Mouse (Mus musculus): ENCODE measurements at regions not wholly inside any gene's neighbourhood (a gene's known extent, or its start where the extent isn't known, plus 50 kb on each side); places are given as distances from the start of the nearest gene placed in this dataset.

GRCm38 (mm10) chr5:43139813-43140212, 93.2 kb upstream of the Cpeb2 start:
- no peak overlapping the region for H3K9ac ChIP-seq
- no peak overlapping the region for H3K27ac ChIP-seq (ENCODE audit: poor library complexity, severe bottlenecking)
- no peaks in the 10 kb centered on the region for H3K36me3 ChIP-seq
- H3K27me3 ChIP-seq (replicated peaks), result no peaks in the 10 kb centered on the region
- no peaks in the 10 kb centered on the region for H3K4me1 ChIP-seq (replicated peaks)
- H3K4me3 ChIP-seq, result no peak overlapping the region
- WGBS, result 66% methylated on average over 1 of the region's 1 CpGs
- no peaks in the 10 kb centered on the region for H3K9me3 ChIP-seq (replicated peaks)
- no peak overlapping the region for H3K4me2 ChIP-seq
- ATAC-seq (ENCODE audit: insufficient number of reproducible peaks, low FRiP score), result no peak

- no peak for ATAC-seq (ENCODE audit: insufficient number of reproducible peaks, low FRiP score)
- Histone ChIP-seq H3K9me3 (replicated peaks) (no peaks in the 10 kb centered on the region), H3K4me3 (no peak overlapping the region), H3K4me1 (replicated peaks) (no peaks in the 10 kb centered on the region), H3K27me3 (replicated peaks) (no peaks in the 10 kb centered on the region), H3K4me2 (no peak overlapping the region), H3K9ac (no peak overlapping the region), H3K36me3 (no peaks in the 10 kb centered on the region), H3K27ac (ENCODE audit: poor library complexity, severe bottlenecking) (no peak overlapping the region)
- 91% methylated on average over 6 of the region's 6 CpGs for WGBS
Measured at GRCm38 (mm10) chr5:43145939-43146338, 87.0 kb upstream of the Cpeb2 start.

GRCm38 (mm10) chr5:43146928-43147327, 86.0 kb upstream of the Cpeb2 start:
- Histone ChIP-seq H3K27me3 (replicated peaks) (no peaks in the 10 kb centered on the region), H3K4me1 (replicated peaks) (no peaks in the 10 kb centered on the region), H3K27ac (ENCODE audit: poor library complexity, severe bottlenecking) (no peak overlapping the region), H3K36me3 (no peaks in the 10 kb centered on the region), H3K4me2 (no peak overlapping the region), H3K4me3 (no peak overlapping the region), H3K9ac (no peak overlapping the region), H3K9me3 (replicated peaks) (no peaks in the 10 kb centered on the region)
- ATAC-seq (ENCODE audit: insufficient number of reproducible peaks, low FRiP score), result no peak
- WGBS, result 84% methylated on average over 2 of the region's 2 CpGs

GRCm38 (mm10) chr5:43148486-43148885, 84.5 kb upstream of the Cpeb2 start:
- WGBS, result 66% methylated on average over 9 of the region's 9 CpGs
- Histone ChIP-seq H3K4me1 (replicated peaks) (peaks cover 7% of the 10 kb centered on the region; the same call in 1 of the 2 replicates), H3K36me3 (no peaks in the 10 kb centered on the region), H3K27ac (ENCODE audit: poor library complexity, severe bottlenecking) (no peak overlapping the region), H3K9ac (no peak overlapping the region), H3K9me3 (replicated peaks) (no peaks in the 10 kb centered on the region), H3K4me2 (no peak overlapping the region), H3K27me3 (replicated peaks) (no peaks in the 10 kb centered on the region), H3K4me3 (no peak overlapping the region)
- ATAC-seq (ENCODE audit: insufficient number of reproducible peaks, low FRiP score), result no peak

GRCm38 (mm10) chr5:43149559-43149958, 83.4 kb upstream of the Cpeb2 start:
- 44% methylated on average over 4 of the region's 4 CpGs for WGBS
- Histone ChIP-seq H3K4me2 (no peak overlapping the region), H3K4me1 (replicated peaks) (peaks cover 7% of the 10 kb centered on the region; the same call in 1 of the 2 replicates), H3K9ac (no peak overlapping the region), H3K4me3 (no peak overlapping the region), H3K27me3 (replicated peaks) (no peaks in the 10 kb centered on the region), H3K27ac (ENCODE audit: poor library complexity, severe bottlenecking) (no peak overlapping the region), H3K9me3 (replicated peaks) (no peaks in the 10 kb centered on the region), H3K36me3 (no peaks in the 10 kb centered on the region)
- ATAC-seq (ENCODE audit: insufficient number of reproducible peaks, low FRiP score), result no peak

- Histone ChIP-seq H3K27ac (ENCODE audit: poor library complexity, severe bottlenecking) (no peak overlapping the region), H3K9ac (no peak overlapping the region), H3K9me3 (replicated peaks) (no peaks in the 10 kb centered on the region), H3K4me3 (no peak overlapping the region), H3K27me3 (replicated peaks) (no peaks in the 10 kb centered on the region), H3K36me3 (no peaks in the 10 kb centered on the region), H3K4me1 (replicated peaks) (peaks cover 7% of the 10 kb centered on the region; the same call in 1 of the 2 replicates), H3K4me2 (no peak overlapping the region)
- 66% methylated on average over 3 of the region's 3 CpGs for WGBS
- ATAC-seq (ENCODE audit: insufficient number of reproducible peaks, low FRiP score), result no peak
Measured at GRCm38 (mm10) chr5:43151099-43151774, 81.7 kb upstream of the Cpeb2 start.

GRCm38 (mm10) chr5:43152119-43152611, 80.8 kb upstream of the Cpeb2 start:
- no peak overlapping the region for H3K4me3 ChIP-seq
- 49% methylated on average over 8 of the region's 8 CpGs for WGBS
- H3K36me3 ChIP-seq, result no peaks in the 10 kb centered on the region
- H3K4me1 ChIP-seq (replicated peaks), result peaks cover 7% of the 10 kb centered on the region; the same call in 1 of the 2 replicates
- H3K9ac ChIP-seq, result no peak overlapping the region
- H3K4me2 ChIP-seq, result no peak overlapping the region
- H3K9me3 ChIP-seq (replicated peaks), result no peaks in the 10 kb centered on the region
- no peak overlapping the region for H3K27ac ChIP-seq (ENCODE audit: poor library complexity, severe bottlenecking)
- H3K27me3 ChIP-seq (replicated peaks), result no peaks in the 10 kb centered on the region
- no peak for ATAC-seq (ENCODE audit: insufficient number of reproducible peaks, low FRiP score)

GRCm38 (mm10) chr5:43152881-43153280, 80.1 kb upstream of the Cpeb2 start:
- Histone ChIP-seq H3K4me3 (no peak overlapping the region), H3K4me1 (replicated peaks) (peaks cover 7% of the 10 kb centered on the region; the same call in 1 of the 2 replicates), H3K36me3 (no peaks in the 10 kb centered on the region), H3K9ac (no peak overlapping the region), H3K27me3 (replicated peaks) (no peaks in the 10 kb centered on the region), H3K9me3 (replicated peaks) (no peaks in the 10 kb centered on the region), H3K4me2 (no peak overlapping the region), H3K27ac (ENCODE audit: poor library complexity, severe bottlenecking) (no peak overlapping the region)
- 64% methylated on average over 1 of the region's 1 CpGs for WGBS
- no peak for ATAC-seq (ENCODE audit: insufficient number of reproducible peaks, low FRiP score)

- 82% methylated on average over 3 of the region's 3 CpGs for WGBS
- H3K4me3 ChIP-seq, result no peak overlapping the region
- no peaks in the 10 kb centered on the region for H3K36me3 ChIP-seq
- no peaks in the 10 kb centered on the region for H3K9me3 ChIP-seq (replicated peaks)
- H3K27me3 ChIP-seq (replicated peaks), result no peaks in the 10 kb centered on the region
- no peak overlapping the region for H3K9ac ChIP-seq
- no peak overlapping the region for H3K27ac ChIP-seq (ENCODE audit: poor library complexity, severe bottlenecking)
- H3K4me1 ChIP-seq (replicated peaks), result peaks cover 7% of the 10 kb centered on the region; the same call in 1 of the 2 replicates
- H3K4me2 ChIP-seq, result no peak overlapping the region
- no peak for ATAC-seq (ENCODE audit: insufficient number of reproducible peaks, low FRiP score)
Measured at GRCm38 (mm10) chr5:43156771-43157170, 76.2 kb upstream of the Cpeb2 start.

GRCm38 (mm10) chr5:43160140-43160539, 72.8 kb upstream of the Cpeb2 start:
- 77% methylated on average over 6 of the region's 6 CpGs for WGBS
- Histone ChIP-seq H3K27me3 (replicated peaks) (no peaks in the 10 kb centered on the region), H3K4me3 (no peak overlapping the region), H3K4me2 (no peak overlapping the region), H3K9ac (no peak overlapping the region), H3K9me3 (replicated peaks) (no peaks in the 10 kb centered on the region), H3K4me1 (replicated peaks) (no peaks in the 10 kb centered on the region), H3K27ac (ENCODE audit: poor library complexity, severe bottlenecking) (no peak overlapping the region), H3K36me3 (no peaks in the 10 kb centered on the region)
- no peak for ATAC-seq (ENCODE audit: insufficient number of reproducible peaks, low FRiP score)

- H3K9ac ChIP-seq, result no peak overlapping the region
- 81% methylated on average over 8 of the region's 8 CpGs for WGBS
- ATAC-seq (ENCODE audit: insufficient number of reproducible peaks, low FRiP score), result no peak
Measured at GRCm38 (mm10) chr5:43181475-43181874, 51.5 kb upstream of the Cpeb2 start.

More at GRCm38 (mm10) chr5:43181475-43181874, 51.5 kb upstream of the Cpeb2 start:
- H3K36me3 ChIP-seq, result no peaks in the 10 kb centered on the region
- no peaks in the 10 kb centered on the region for H3K27me3 ChIP-seq (replicated peaks)
- H3K4me2 ChIP-seq, result no peak overlapping the region
- no peak overlapping the region for H3K27ac ChIP-seq (ENCODE audit: poor library complexity, severe bottlenecking)
- no peak overlapping the region for H3K4me3 ChIP-seq
- H3K4me1 ChIP-seq (replicated peaks), result no peaks in the 10 kb centered on the region
- no peaks in the 10 kb centered on the region for H3K9me3 ChIP-seq (replicated peaks)

Measured in heart, embryonic 12.5 days (tissue).